Mouse (Mus musculus) CH12.LX (cell line): ENCODE measurements around the gene Gm43552. TPM values are rescaled to one million over a fixed set of nuclear protein-coding genes. Genes with fewer than 3 reads are reported as not detected.

ENCODE experiments used
- DNase-seq: peaks from one replicate; pipeline ENCODE4 v3.0.0-alpha.2; 2013; ENCODE audit errors: extremely low read depth
- H3K27ac ChIP-seq: 2 replicates; pipeline ENCODE4 v1.5.1; 2012; ENCODE audit warnings: low read depth, mild to moderate bottlenecking, control low read depth, moderate library complexity; ENCODE audit not compliant: insufficient read depth
- H3K27me3 ChIP-seq: replicated peaks from 2 replicates; pipeline ENCODE3; 2012; ENCODE audit warnings: inconsistent platforms
- H3K36me3 ChIP-seq, 2 experiments: replicated peaks in 1 of 2; 2 replicates each; pipeline versions ENCODE3 to v1.6.1; 2012; ENCODE audit warnings: inconsistent platforms in 1 of 2, low read length in 1 of 2, mild to moderate bottlenecking in 1 of 2, mixed read lengths in 1 of 2, moderate library complexity in 1 of 2; ENCODE audit not compliant: control insufficient read depth in 1 of 2, insufficient read depth in 1 of 2
- H3K4me1 ChIP-seq, 2 experiments: 2 replicates each; pipeline ENCODE4 v1.6.1; 2012; ENCODE audit warnings: inconsistent platforms in 1 of 2, moderate library complexity in 1 of 2; ENCODE audit not compliant: insufficient read depth in 2 of 2, control insufficient read depth in 1 of 2
- H3K4me2 ChIP-seq: 2 replicates; pipeline ENCODE4 v1.6.1; 2012; ENCODE audit warnings: low read depth, mild to moderate bottlenecking, control low read depth; ENCODE audit not compliant: poor library complexity, insufficient read depth, severe bottlenecking
- H3K4me3 ChIP-seq, 3 experiments: fragments of 150-350 bp in 1 of 3; sonication (generic) in 1 of 3; replicated peaks in 1 of 3; 2 replicates each; pipeline versions ENCODE3 to v1.5.1; 2011 to 2012; ENCODE audit warnings: low read depth in 2 of 3, low read length in 2 of 3, mild to moderate bottlenecking in 2 of 3, moderate library complexity in 2 of 3, control low read depth in 1 of 3, improper control_type of control experiment in 1 of 3, inconsistent platforms in 1 of 3, mixed read lengths in 1 of 3; ENCODE audit not compliant: poor library complexity in 1 of 3
- H3K79me2 ChIP-seq: replicated peaks from 2 replicates; pipeline ENCODE4 v1.6.1; 2012; ENCODE audit warnings: mild to moderate bottlenecking, moderate library complexity; ENCODE audit not compliant: control insufficient read depth, poor library complexity, insufficient read depth, severe bottlenecking; ENCODE audit errors: extremely low read depth
- H3K9ac ChIP-seq: 2 replicates; pipeline ENCODE4 v1.6.1; 2012; ENCODE audit warnings: low read depth, mild to moderate bottlenecking, control low read depth, moderate library complexity; ENCODE audit not compliant: insufficient read depth
- H3K9me3 ChIP-seq: replicated peaks from 2 replicates; pipeline ENCODE3; 2012; ENCODE audit warnings: low read length, inconsistent platforms, mixed read lengths
- BHLHE40 ChIP-seq: IDR thresholded peaks from 2 replicates; pipeline ENCODE4 v1.6.1; 2011; ENCODE audit warnings: mild to moderate bottlenecking, low read depth, low read length, improper control_type of control experiment
- CHD1 ChIP-seq: IDR thresholded peaks from 2 replicates; pipeline ENCODE4 v1.6.1; 2012; ENCODE audit warnings: low read depth, low read length, improper control_type of control experiment, inconsistent platforms
- CHD2 ChIP-seq: IDR thresholded peaks from 2 replicates; pipeline ENCODE4 v1.6.1; 2011; ENCODE audit warnings: low read length, improper control_type of control experiment
- CTCF ChIP-seq, 2 experiments: IDR thresholded peaks in 1 of 2; conservative IDR thresholded peaks in 1 of 2; 2 replicates each; pipeline ENCODE4 v1.5.1; 2011 to 2012; ENCODE audit warnings: low read depth in 2 of 2, low read length in 2 of 2, improper control_type of control experiment in 1 of 2, inconsistent platforms in 1 of 2, mild to moderate bottlenecking in 1 of 2, moderate library complexity in 1 of 2
- E2F4 ChIP-seq: IDR thresholded peaks from 2 replicates; pipeline ENCODE4 v1.6.1; 2011; ENCODE audit warnings: low read depth, low read length, improper control_type of control experiment; ENCODE audit not compliant: insufficient replicate concordance
- ELF1 ChIP-seq: IDR thresholded peaks from 2 replicates; pipeline ENCODE4 v1.6.1; 2014; ENCODE audit warnings: low read depth, mild to moderate bottlenecking, inconsistent platforms, low read length, improper control_type of control experiment
- EP300 ChIP-seq: IDR thresholded peaks from 2 replicates; pipeline ENCODE4 v1.6.1; 2011; ENCODE audit warnings: low read length, improper control_type of control experiment
- ETS1 ChIP-seq: conservative IDR thresholded peaks from 2 replicates; pipeline ENCODE4 v1.6.1; 2012; ENCODE audit warnings: low read depth, mild to moderate bottlenecking, inconsistent platforms, low read length, improper control_type of control experiment, moderate library complexity
- GABPA ChIP-seq: IDR thresholded peaks from 2 replicates; pipeline ENCODE4 v1.6.1; 2012; ENCODE audit warnings: low read depth, low read length, improper control_type of control experiment, inconsistent platforms; ENCODE audit not compliant: insufficient replicate concordance
- HCFC1 ChIP-seq: IDR thresholded peaks from 2 replicates; pipeline ENCODE4 v1.6.1; 2012; ENCODE audit warnings: low read depth, mild to moderate bottlenecking, inconsistent platforms, low read length, improper control_type of control experiment
- IRF4 ChIP-seq: IDR thresholded peaks from 2 replicates; pipeline ENCODE4 v1.6.1; 2014; ENCODE audit warnings: low read depth, mild to moderate bottlenecking, inconsistent platforms, low read length, improper control_type of control experiment
- JUND ChIP-seq: conservative IDR thresholded peaks from 2 replicates; pipeline ENCODE4 v1.6.1; 2011; ENCODE audit warnings: low read depth, low read length, improper control_type of control experiment
- KAT2A ChIP-seq: IDR thresholded peaks from 2 replicates; pipeline ENCODE4 v1.6.1; 2012; ENCODE audit warnings: low read length, improper control_type of control experiment, inconsistent platforms; ENCODE audit not compliant: insufficient replicate concordance
- MAFK ChIP-seq: IDR thresholded peaks from 2 replicates; pipeline ENCODE4 v1.6.1; 2011; ENCODE audit warnings: low read length, improper control_type of control experiment; ENCODE audit not compliant: insufficient replicate concordance
- MAX ChIP-seq: IDR thresholded peaks from 2 replicates; pipeline ENCODE4 v1.6.1; 2011; ENCODE audit warnings: low read length, improper control_type of control experiment
- MAZ ChIP-seq: IDR thresholded peaks from 2 replicates; pipeline ENCODE4 v1.6.1; 2012; ENCODE audit warnings: low read depth, mild to moderate bottlenecking, inconsistent platforms, low read length, improper control_type of control experiment, moderate library complexity
- MEF2A ChIP-seq: IDR thresholded peaks from 2 replicates; pipeline ENCODE4 v1.6.1; 2014; ENCODE audit warnings: low read depth, mild to moderate bottlenecking, inconsistent platforms, low read length, improper control_type of control experiment, borderline replicate concordance
- MXI1 ChIP-seq: IDR thresholded peaks from 2 replicates; pipeline ENCODE4 v1.6.1; 2011; ENCODE audit warnings: mild to moderate bottlenecking, low read depth, low read length, improper control_type of control experiment
- NELFE ChIP-seq: IDR thresholded peaks from 2 replicates; pipeline ENCODE4 v1.6.1; 2011; ENCODE audit warnings: low read depth, low read length, improper control_type of control experiment
- NRF1 ChIP-seq: IDR thresholded peaks from 2 replicates; pipeline ENCODE4 v1.6.1; 2014; ENCODE audit warnings: low read depth, mild to moderate bottlenecking, inconsistent platforms, low read length, improper control_type of control experiment, moderate library complexity
- PAX5 ChIP-seq: IDR thresholded peaks from 2 replicates; pipeline ENCODE4 v1.6.1; 2012; ENCODE audit warnings: low read length, inconsistent platforms, mixed read lengths
- POLR2AphosphoS2 ChIP-seq: IDR thresholded peaks from 2 replicates; pipeline ENCODE4 v1.6.1; 2011; ENCODE audit warnings: low read depth, low read length, improper control_type of control experiment
- RAD21 ChIP-seq: IDR thresholded peaks from 2 replicates; pipeline ENCODE4 v1.6.1; 2011; ENCODE audit warnings: low read depth, mild to moderate bottlenecking, low read length, improper control_type of control experiment, moderate library complexity
- RCOR1 ChIP-seq: conservative IDR thresholded peaks from 2 replicates; pipeline ENCODE4 v1.6.1; 2012; ENCODE audit warnings: low read depth, mild to moderate bottlenecking, inconsistent platforms, low read length, improper control_type of control experiment
- SMC3 ChIP-seq: IDR thresholded peaks from 2 replicates; pipeline ENCODE4 v1.6.1; 2011; ENCODE audit warnings: low read depth, low read length, improper control_type of control experiment
- TCF12 ChIP-seq: IDR thresholded peaks from 2 replicates; pipeline ENCODE4 v1.6.1; 2014; ENCODE audit warnings: low read depth, mild to moderate bottlenecking, inconsistent platforms, low read length, improper control_type of control experiment
- UBTF ChIP-seq: IDR thresholded peaks from 2 replicates; pipeline ENCODE4 v1.6.1; 2012; ENCODE audit warnings: low read depth, mild to moderate bottlenecking, inconsistent platforms, low read length, improper control_type of control experiment, moderate library complexity
- USF1 ChIP-seq: IDR thresholded peaks from 2 replicates; pipeline ENCODE4 v1.6.1; 2014; ENCODE audit warnings: low read depth, mild to moderate bottlenecking, inconsistent platforms, low read length, improper control_type of control experiment
- USF2 ChIP-seq: conservative IDR thresholded peaks from 2 replicates; pipeline ENCODE4 v1.6.1; 2011; ENCODE audit warnings: low read depth, low read length, improper control_type of control experiment
- ZKSCAN1 ChIP-seq: IDR thresholded peaks from 2 replicates; pipeline ENCODE4 v1.6.1; 2012; ENCODE audit warnings: low read depth, inconsistent platforms, low read length, improper control_type of control experiment, borderline replicate concordance
- ZNF384 ChIP-seq: IDR thresholded peaks from 2 replicates; pipeline ENCODE4 v1.6.1; 2012; ENCODE audit warnings: low read depth, low read length, improper control_type of control experiment, inconsistent platforms
- dilution Hi-C: fragments of 300-500 bp; cut with MboI; formaldehyde crosslinking; loops from 2 replicates; pipeline ENCODE4 v1.14.3; 2020; ENCODE audit warnings: low sequenced_read_pairs; ENCODE audit not compliant: extremely low pct_unique_long_range_greater_than_20kb, extremely low pct_ligation_motif_present
- in situ Hi-C: fragments of 300-500 bp; cut with MboI; formaldehyde crosslinking; loops from 3 replicates; pipeline ENCODE4 v1.14.3; 2019; ENCODE audit warnings: low sequenced_read_pairs, low pct_ligation_motif_present, low pct_unique_long_range_greater_than_20kb, mixed read lengths
- polyA plus RNA-seq: library from polyadenylated mRNA; unstranded; fragments of >175 nt; gene quantifications from 2 replicates; pipeline ENCODE4 v1.2.1, GENCODE M21; 2012; ENCODE audit warnings: low read depth; ENCODE audit not compliant: insufficient read length
- total RNA-seq, 2 experiments: library from RNA; depleted of rRNA; stranded (reverse); fragments of 300-350 nt in 1 of 2; fragments of >200 nt in 1 of 2; gene quantifications; 2 replicates each; pipeline ENCODE4 v1.2.3; 2012 to 2014

Gene Gm43552
- total and polyA plus RNA-seq, 3 experiments, result 2.1 TPM; not detected in 2

DNA sequence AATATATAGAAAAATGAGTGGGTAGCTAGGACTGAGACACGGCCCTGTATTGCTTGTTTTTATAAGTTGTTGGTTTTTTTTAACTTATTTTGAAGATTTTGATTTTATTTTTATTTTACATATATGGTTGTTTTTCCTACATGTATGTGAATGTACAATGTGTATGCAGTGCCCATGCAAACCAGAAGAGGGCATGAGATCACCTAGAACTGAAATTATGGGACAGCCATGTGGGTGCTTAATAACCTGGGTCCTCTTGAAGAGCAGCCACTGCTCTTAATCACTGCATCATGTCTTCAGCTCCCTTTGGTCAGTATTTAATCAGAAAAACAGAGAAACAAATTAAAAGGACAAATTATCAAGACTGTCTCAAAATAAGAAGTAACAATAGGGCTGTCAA is 29.2 kb upstream of the Gm43552 start:
- Histone ChIP-seq H3K27ac (no peak overlapping the region), H3K27me3 (no peaks in the 10 kb centered on the region), H3K36me3 (no peaks in the 10 kb centered on the region), H3K4me3 (no peak overlapping the region), H3K4me1 (peaks cover 0 to under 1% of the 10 kb centered on the region in 2 experiments; a peak in 1 of 4 replicates), H3K4me2 (no peak overlapping the region), H3K9ac (no peak overlapping the region), H3K79me2 (no peaks in the 10 kb centered on the region), H3K9me3 (peaks cover 6% of the 10 kb centered on the region)
- in situ Hi-C loops, result no loop called here
- no peak for DNase-seq
- TF ChIP-seq ZNF384 (no peak), CTCF (conservative IDR thresholded peaks at IDR 0.05 in 1 of 2, IDR thresholded peaks at IDR 0.05 in 1 of 2; ENCODE audit: low read depth in 2 of 2, low read length in 2 of 2) (peak in 1 of 2 experiments; percentile 55; a peak in 2 of 4 replicates), ZKSCAN1 (no peak), CHD1 (no peak), JUND (no peak), SMC3 (peak; percentile 38), RAD21 (peak; percentile 39)
- dilution Hi-C loops, result no loop called here

GRCm38 (mm10) chr5:65514635-65515278 is 22.1 kb upstream of the Gm43552 start:
- Histone ChIP-seq H3K79me2 (no peaks in the 10 kb centered on the region), H3K27me3 (no peaks in the 10 kb centered on the region), H3K36me3 (no peaks in the 10 kb centered on the region), H3K9me3 (peaks cover 10% of the 10 kb centered on the region), H3K27ac (peak overlapping the region; percentile 2), H3K4me2 (peak overlapping the region; percentile 68), H3K4me3 (no peak overlapping the region), H3K9ac (no peak overlapping the region), H3K4me1 (peaks cover 9 to 30% of the 10 kb centered on the region in 2 experiments)
- in situ Hi-C loops, result no loop called here
- DNase-seq, result peak; percentile 89
- dilution Hi-C loops, result no loop called here
- TF ChIP-seq ZKSCAN1 (no peak), UBTF (no peak), CHD2 (peak; percentile 29; the same call in 1 of the 2 replicates), USF1 (no peak), E2F4 (no peak), MAFK (0 out of 2 replicates have a peak, but pooled peaks have one; percentile 12), MXI1 (no peak), PAX5 (no peak), RAD21 (no peak), SMC3 (peak; percentile 11; the same call in 1 of the 2 replicates), ZNF384 (peak; percentile 34; the same call in 1 of the 2 replicates), NELFE (peak; percentile 1; the same call in 1 of the 2 replicates), POLR2AphosphoS2 (no peak), MAX (no peak), KAT2A (no peak), MEF2A (peak; percentile 52), ETS1 (peak; percentile 83), RCOR1 (0 out of 2 replicates have a peak, but pooled peaks have one; percentile 67), TCF12 (peak; percentile 64; the same call in 1 of the 2 replicates), MAZ (no peak), USF2 (no peak), JUND (peak; percentile 62; the same call in 1 of the 2 replicates), NRF1 (no peak), BHLHE40 (peak; percentile 62; the same call in 1 of the 2 replicates), GABPA (no peak), HCFC1 (no peak), EP300 (peak; percentile 93), IRF4 (peak; percentile 93), ELF1 (peak; percentile 54)
